7 mouse cellular contexts compared by ENCODE assay signal in genomic region chr6:145250185-145250791, GRCm38 (mm10). TPM values are rescaled to one million over a fixed set of nuclear protein-coding genes. Genes with fewer than 3 reads are reported as not detected.
DNase-seq lines count a peak whose midpoint lies in the region; ATAC-seq lines count a peak whose summit lies in the region.

Gene Kras (minus strand): TSS chr6:145250239.

- H3K9ac ChIP-seq in intestine, embryonic 15.5 days: peak within 1 kb of the TSS; percentile 90

- peak; percentile 91 to 93 for DNase-seq in adrenal gland, adult 18-20 months (ENCODE audit: low spot score in 2 of 2)
- peak; percentile 98 for DNase-seq in embryo, embryonic 11 days
- DNase-seq in gastrocnemius, postnatal 36 days: peak; percentile 84 to 87
- DNase-seq in left cerebral cortex, postnatal 25 days (ENCODE audit: low spot score in 2 of 2): peak; percentile 81 to 90
- peak; percentile 94 for DNase-seq in midbrain, embryonic 10.5 days (ENCODE audit: low spot score)
- DNase-seq in right cerebral cortex, postnatal 4 days: peak; percentile 90

- no peaks in the 10 kb centered on the region for H3K27me3 ChIP-seq in intestine, embryonic 15.5 days (replicated peaks)
- H3K27me3 ChIP-seq in midbrain, embryonic 10.5 days (ENCODE audit: low read depth, poor library complexity, severe bottlenecking): peaks cover 22% of the 10 kb centered on the region

- intact Hi-C loops in gastrocnemius, postnatal 36 days (cut with DNase I): loop anchor here (2.0 kb wide), 2 partner anchors 39 to 91 kb away; partner anchors contain the start of genes Casc1 and Etfrf1
- intact Hi-C loops in left cerebral cortex, postnatal 25 days (cut with DNase I): loop anchor here (1.0 kb wide), 2 partner anchors 39 to 90 kb away; partner anchors contain the start of genes Casc1 and Etfrf1

- peak within 1 kb of the TSS; percentile 76 for H3K4me2 ChIP-seq in intestine, embryonic 15.5 days (replicated peaks)

- peak; percentile 97 for ATAC-seq in intestine, embryonic 15.5 days

- no peaks in the 10 kb centered on the region for H3K9me3 ChIP-seq in intestine, embryonic 15.5 days
- H3K9me3 ChIP-seq in midbrain, embryonic 10.5 days (replicated peaks): no peaks in the 10 kb centered on the region

- WGBS in intestine, embryonic 15.5 days: under 1% methylated on average over 79 of the region's 83 CpGs
- under 1% methylated on average over 36 of the region's 83 CpGs for WGBS in midbrain, embryonic 10.5 days

- H3K36me3 ChIP-seq in intestine, embryonic 15.5 days: no peaks in the 10 kb centered on the region
- peaks cover 13% of the 10 kb centered on the region for H3K36me3 ChIP-seq in midbrain, embryonic 10.5 days

- peak within 1 kb of the TSS; percentile 89 for H3K4me3 ChIP-seq in intestine, embryonic 15.5 days (replicated peaks)
- H3K4me3 ChIP-seq in midbrain, embryonic 10.5 days: peak within 1 kb of the TSS; percentile 95

- H3K4me1 ChIP-seq in intestine, embryonic 15.5 days (replicated peaks): peaks cover 2% of the 10 kb centered on the region; the same call in 1 of the 2 replicates
- peaks cover 28% of the 10 kb centered on the region for H3K4me1 ChIP-seq in midbrain, embryonic 10.5 days

- H3K27ac ChIP-seq in intestine, embryonic 15.5 days: peak within 1 kb of the TSS; percentile 86
- H3K27ac ChIP-seq in midbrain, embryonic 10.5 days (replicated peaks): peak within 1 kb of the TSS; percentile 97

RNA-seq across cellular contexts. Expression of gene Kras, which starts in this region (rescaled TPM):
- 10 to 100 TPM; 39.7 to 50.8 TPM for total RNA-seq in adrenal gland, adult 18-20 months (2021)
- total RNA-seq in gastrocnemius, postnatal 36 days (2021): 10 to 100 TPM; 12.5 to 15.9 TPM
- polyA plus RNA-seq in intestine, embryonic 15.5 days (2015; fragmentation: Nextera tagmentation; extraction: Ambion mirVana): 67.6 and 68.6 TPM in 2 replicates
- 10 to 100 TPM; 79.2 to 84.0 TPM for total RNA-seq in left cerebral cortex, postnatal 25 days (2021)
- polyA plus RNA-seq in midbrain, embryonic 10.5 days (2016; fragmentation: Nextera tagmentation; extraction: Ambion mirVana): 97.6 and 102 TPM in 2 replicates

Comparison
In these comparisons a context has a peak if more than half of its experiments do, and no peak if none do; other contexts are left out.
1. Peak in every context shown above with its lines: DNase-seq, ATAC-seq, H3K4me3 ChIP-seq and H3K27ac ChIP-seq.